In the genomic region with DNA sequence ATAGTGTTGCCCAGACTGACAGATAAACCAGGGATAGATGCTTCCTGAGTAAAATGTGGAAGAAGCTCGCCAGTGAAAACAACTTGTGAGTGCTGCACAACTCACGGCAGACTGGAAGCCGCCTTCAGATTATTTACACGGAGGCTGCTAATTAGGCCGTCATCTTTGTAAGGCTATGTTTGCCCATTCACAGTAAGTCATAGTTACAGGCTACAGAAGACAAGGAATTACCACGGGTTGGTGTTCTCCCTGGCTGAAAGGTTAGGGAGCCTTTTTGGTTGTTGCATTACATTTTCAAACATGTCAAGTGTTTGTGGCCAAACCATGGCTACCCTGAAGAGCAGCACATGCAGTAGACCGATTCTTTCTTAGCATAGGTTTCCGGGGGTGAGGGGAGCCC, we compare ENCODE assay signal across 10 mouse cellular contexts. TPM values are rescaled to one million over a fixed set of nuclear protein-coding genes. Genes with fewer than 3 reads are reported as not detected.
DNase-seq lines count a peak whose midpoint lies in the region; ATAC-seq lines count a peak whose summit lies in the region.
"Had no signal": no experiment of that assay in that cellular context is flagged by ENCODE, and none has a peak within 500 bp of the region (broad histone marks: within the 10 kb centered on the region; RNA-seq: fewer than 3 reads in every experiment).

No protein-coding gene starts in this region.

- H3K27me3 ChIP-seq in kidney, embryonic 14.5 days (ENCODE audit: control insufficient read depth, insufficient read depth, low read length) = no peaks in the 10 kb centered on the region
- H3K27me3 ChIP-seq in intestine, embryonic 15.5 days (replicated peaks) = no peaks in the 10 kb centered on the region

- H3K9ac ChIP-seq in kidney, embryonic 14.5 days (ENCODE audit: low read depth, low read length) = peak overlapping the region; percentile 97; the same call in 1 of the 2 replicates
- no peak overlapping the region for H3K9ac ChIP-seq in intestine, embryonic 15.5 days

- H3K27ac ChIP-seq in kidney, embryonic 14.5 days (ENCODE audit: low read depth, low read length) = no peak overlapping the region
- H3K27ac ChIP-seq in intestine, embryonic 15.5 days = no peak overlapping the region

- no peak for ATAC-seq in kidney, embryonic 14.5 days (ENCODE audit: low FRiP score, low TSS enrichment)
- ATAC-seq in intestine, embryonic 15.5 days = no peak

- DNase-seq in kidney, postnatal 10 days = no peak
- peak; percentile 8 for DNase-seq in testis, postnatal 10 days (ENCODE audit: low spot score)
- no peak for DNase-seq in testis, postnatal 14 days (ENCODE audit: low spot score)
- no peak for DNase-seq in left cerebral cortex, adult 11 months (ENCODE audit: low spot score)
- DNase-seq in thymus, postnatal 4 days = no peak
- DNase-seq: lung, postnatal 14 days; right cerebral cortex, postnatal 4 days; thymus, postnatal 25 days had no signal

- no peaks in the 10 kb centered on the region for H3K36me3 ChIP-seq in kidney, embryonic 14.5 days (ENCODE audit: control insufficient read depth, insufficient read depth, low read length)
- H3K36me3 ChIP-seq in intestine, embryonic 15.5 days = no peaks in the 10 kb centered on the region

- no peak overlapping the region for H3K4me3 ChIP-seq in kidney, embryonic 14.5 days (ENCODE audit: low read length)
- peak overlapping the region; percentile 100; the same call in 1 of the 2 replicates for H3K4me3 ChIP-seq in intestine, embryonic 15.5 days (replicated peaks)

- no peaks in the 10 kb centered on the region for H3K9me3 ChIP-seq in kidney, embryonic 14.5 days (ENCODE audit: control insufficient read depth, low read length)
- H3K9me3 ChIP-seq in intestine, embryonic 15.5 days = no peaks in the 10 kb centered on the region

- 51% methylated on average over 8 of the region's 8 CpGs for WGBS in kidney, embryonic 14.5 days
- 51% methylated on average over 8 of the region's 8 CpGs for WGBS in intestine, embryonic 15.5 days

- peak overlapping the region; percentile 48 for H3K4me2 ChIP-seq in kidney, embryonic 14.5 days (replicated peaks; ENCODE audit: low read depth, low read length)
- H3K4me2 ChIP-seq in intestine, embryonic 15.5 days (replicated peaks) = peak overlapping the region; percentile 78

- peaks cover 5% of the 10 kb centered on the region; the same call in 1 of the 2 replicates for H3K4me1 ChIP-seq in kidney, embryonic 14.5 days (ENCODE audit: control insufficient read depth, insufficient read depth, low read length)
- no peaks in the 10 kb centered on the region; the same call in 1 of the 2 replicates for H3K4me1 ChIP-seq in intestine, embryonic 15.5 days (replicated peaks)

RNA-seq across cellular contexts. Expression of a gene that starts 1.3 kb away (rescaled TPM):
- 72.6 and 135 TPM in 2 replicates for polyA plus RNA-seq in kidney, embryonic 14.5 days (2014; fragmentation: Nextera tagmentation; extraction: Ambion mirVana)
- 107 and 116 TPM in 2 replicates for polyA plus RNA-seq in intestine, embryonic 15.5 days (2015; fragmentation: Nextera tagmentation; extraction: Ambion mirVana)
